Mouse (Mus musculus): ENCODE data around the gene Gm44973. TPM values are rescaled to one million over a fixed set of nuclear protein-coding genes. Genes with fewer than 3 reads are reported as not detected.
A peak's percentile ranks its signal among the peaks of the same experiment; 100 is the strongest.

The Gm44973 gene
- polyA plus RNA-seq, 1 experiment = not detected

- no peak for DNase-seq (ENCODE audit: low read depth, low spot score)
- 13% methylated on average over 5 of the region's 5 CpGs for WGBS
Measured at GRCm38 (mm10) chr7:5038940-5039339, 23.6 kb downstream of the Gm44973 start.

GRCm38 (mm10) chr7:5044981-5045380, 29.7 kb downstream of the Gm44973 start:
- WGBS = 88% methylated on average over 2 of the region's 2 CpGs

GRCm38 (mm10) chr7:5046112-5046511, 30.8 kb downstream of the Gm44973 start:
- 74% methylated on average over 2 of the region's 2 CpGs for WGBS

More at GRCm38 (mm10) chr7:5044981-5045380, 29.7 kb downstream of the Gm44973 start:
- no peak for DNase-seq (ENCODE audit: low read depth, low spot score)

GRCm38 (mm10) chr7:5047313-5047712, 32.0 kb downstream of the Gm44973 start:
- 20% methylated on average over 2 of the region's 2 CpGs for WGBS
- no peak for DNase-seq (ENCODE audit: low read depth, low spot score)

More at GRCm38 (mm10) chr7:5046112-5046511, 30.8 kb downstream of the Gm44973 start:
- no peak for DNase-seq (ENCODE audit: low read depth, low spot score)

GRCm38 (mm10) chr7:5051193-5052192, 36.2 kb downstream of the Gm44973 start, which contains the start of gene Zfp580:
Gene Zfp580, plus strand, starts transcription at chr7:5051538.
- DNase-seq (ENCODE audit: low read depth, low spot score) = no peak
- WGBS = 1% methylated on average over 65 of the region's 65 CpGs

GRCm38 (mm10) chr7:5052438-5052837, 37.1 kb downstream of the Gm44973 start:
- WGBS = 4% methylated on average over 12 of the region's 12 CpGs
- no peak for DNase-seq (ENCODE audit: low read depth, low spot score)

GRCm38 (mm10) chr7:5052931-5053343, 37.6 kb downstream of the Gm44973 start:
- DNase-seq (ENCODE audit: low read depth, low spot score) = no peak
- 7% methylated on average over 45 of the region's 45 CpGs for WGBS

GRCm38 (mm10) chr7:5053456-5054179, 38.3 kb downstream of the Gm44973 start:
- no peak for DNase-seq (ENCODE audit: low read depth, low spot score)
- WGBS = 17% methylated on average over 32 of the region's 32 CpGs

GRCm38 (mm10) chr7:5056651-5057263, 41.5 kb downstream of the Gm44973 start:
- WGBS = 6% methylated on average over 55 of the region's 55 CpGs
- no peak for DNase-seq (ENCODE audit: low read depth, low spot score)

GRCm38 (mm10) chr7:5057381-5057780, 42.1 kb downstream of the Gm44973 start:
- 37% methylated on average over 8 of the region's 8 CpGs for WGBS

GRCm38 (mm10) chr7:5057804-5058203, 42.5 kb downstream of the Gm44973 start:
- DNase-seq (ENCODE audit: low read depth, low spot score) = no peak
- WGBS = 45% methylated on average over 11 of the region's 11 CpGs

More at GRCm38 (mm10) chr7:5057381-5057780, 42.1 kb downstream of the Gm44973 start:
- DNase-seq (ENCODE audit: low read depth, low spot score) = no peak

GRCm38 (mm10) chr7:5058631-5059030, 43.3 kb downstream of the Gm44973 start:
- 100% methylated on average over 1 of the region's 1 CpGs for WGBS
- no peak for DNase-seq (ENCODE audit: low read depth, low spot score)

GRCm38 (mm10) chr7:5059421-5059820, 44.1 kb downstream of the Gm44973 start:
- 94% methylated on average over 12 of the region's 12 CpGs for WGBS
- DNase-seq (ENCODE audit: low read depth, low spot score) = no peak

GRCm38 (mm10) chr7:5060239-5060731, 45.0 kb downstream of the Gm44973 start:
- no peak for DNase-seq (ENCODE audit: low read depth, low spot score)
- 2% methylated on average over 27 of the region's 27 CpGs for WGBS

GRCm38 (mm10) chr7:5060944-5061773, 45.9 kb downstream of the Gm44973 start:
- DNase-seq (ENCODE audit: low read depth, low spot score) = peak; percentile 95
- under 1% methylated on average over 60 of the region's 60 CpGs for WGBS

- DNase-seq (ENCODE audit: low read depth, low spot score) = no peak
- under 1% methylated on average over 63 of the region's 65 CpGs for WGBS
Measured at GRCm38 (mm10) chr7:5061774-5062359, 46.6 kb downstream of the Gm44973 start, which contains the start of gene U2af2. Gene U2af2, plus strand, starts transcription at chr7:5062143.

- no peak for DNase-seq (ENCODE audit: low read depth, low spot score)
- WGBS = under 1% methylated on average over 51 of the region's 51 CpGs
Measured at GRCm38 (mm10) chr7:5062360-5063001, 47.2 kb downstream of the Gm44973 start.

GRCm38 (mm10) chr7:5064886-5065285, 49.6 kb downstream of the Gm44973 start:
- WGBS = 87% methylated on average over 6 of the region's 6 CpGs
- DNase-seq (ENCODE audit: low read depth, low spot score) = no peak

All from large intestine, adult 2 months (tissue).